Mouse (Mus musculus): ENCODE measurements around the gene Adora1.

DNA sequence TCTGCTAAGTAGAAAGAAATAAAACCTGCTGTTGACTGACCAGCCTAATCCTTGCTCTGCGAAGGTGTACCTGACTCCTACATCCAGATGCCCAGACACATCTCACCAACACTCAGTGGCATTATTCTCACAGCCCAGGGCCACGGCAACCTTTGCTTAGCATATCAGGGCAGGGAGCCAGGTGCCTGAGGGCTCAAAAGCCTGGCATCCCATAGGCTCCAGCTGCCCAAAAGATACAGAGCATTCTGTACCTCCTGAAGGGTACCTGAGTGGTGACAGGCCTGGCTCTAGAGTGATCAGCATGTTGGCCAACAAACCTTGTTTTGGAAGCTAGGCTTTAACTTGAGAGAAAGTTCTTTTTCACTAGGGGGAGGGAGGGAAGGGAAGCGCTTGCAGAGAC lies 4.0 kb downstream of the Adora1 start:
- TF ChIP-seq POLR2A (IDR thresholded peaks at IDR 0.05; ENCODE audit: insufficient read length, low read depth) = no peak
- TF ChIP-seq REST (IDR thresholded peaks at IDR 0.05; ENCODE audit: insufficient read depth, insufficient read length) = no peak
- no peak for TF ChIP-seq E2F4 (IDR thresholded peaks at IDR 0.05; ENCODE audit: insufficient read depth)
- TF ChIP-seq MAX (IDR thresholded peaks at IDR 0.05; ENCODE audit: low read depth) = no peak
- no peak for TF ChIP-seq USF1 (IDR thresholded peaks at IDR 0.05; ENCODE audit: low read depth)
- TF ChIP-seq CEBPB (IDR thresholded peaks at IDR 0.05; ENCODE audit: insufficient read depth, poor library complexity, severe bottlenecking) = no peak
